8 mouse cellular contexts compared by ENCODE assay signal in the genomic region with DNA sequence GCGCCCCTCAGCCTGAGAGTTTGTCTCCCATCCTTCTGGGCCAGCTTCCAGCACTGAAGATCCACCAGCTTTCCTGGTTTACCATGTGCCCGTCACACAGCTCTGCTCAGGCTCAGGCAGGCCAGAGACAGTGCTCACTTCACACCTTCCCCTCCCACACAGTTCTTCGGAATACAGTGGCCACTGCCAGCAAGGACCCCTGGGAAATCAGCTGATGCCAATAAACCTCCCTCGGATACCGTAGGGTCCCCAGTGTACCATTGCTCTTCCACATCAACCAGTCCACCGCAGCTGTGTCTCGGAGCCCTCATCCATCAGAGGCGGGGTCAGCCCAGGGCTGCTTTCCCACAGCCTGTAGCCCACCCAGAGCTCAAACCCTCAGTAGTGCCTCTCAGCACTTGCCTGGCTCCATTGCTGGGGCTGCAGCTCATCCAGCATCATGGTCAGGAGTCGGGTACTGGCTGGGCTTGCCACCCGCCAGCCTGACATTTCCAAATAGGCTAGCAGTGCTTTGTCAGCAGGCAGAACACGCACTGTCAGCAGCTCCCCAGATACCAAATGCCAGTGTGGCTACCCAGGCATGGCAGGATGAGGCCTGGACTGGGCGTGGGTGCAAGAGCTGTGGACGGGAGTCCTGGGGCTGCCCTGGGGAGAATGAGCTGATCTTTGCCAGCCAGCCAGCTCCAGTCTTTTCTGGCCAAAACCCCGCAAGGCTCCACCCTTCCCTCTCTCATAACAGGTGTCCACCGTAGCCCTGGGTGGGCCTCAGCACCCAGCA. TPM values are rescaled to one million over a fixed set of nuclear protein-coding genes. Genes with fewer than 3 reads are reported as not detected.
DNase-seq lines count a peak whose midpoint lies in the region; ATAC-seq lines count a peak whose summit lies in the region.
"Had no signal": no experiment of that assay in that cellular context is flagged by ENCODE, and none has a peak within 500 bp of the region (broad histone marks: within the 10 kb centered on the region; RNA-seq: fewer than 3 reads in every experiment).

No protein-coding gene starts in this region.

- intact Hi-C loops in left cerebral cortex, postnatal 4 days (cut with DNase I) = no loop called here

- ATAC-seq in granulocyte monocyte progenitor cell, adult 5-6 weeks (replicated peaks; ENCODE audit: poor library complexity, severe bottlenecking) = 0 out of 2 replicates have a peak, but pooled peaks have one; percentile 2

- peak; percentile 68 for DNase-seq in right cerebral cortex, postnatal 10 days (ENCODE audit: low spot score in 2 of 2)
- no peak for DNase-seq in right cerebral cortex, postnatal 14 days
- peak; percentile 50 for DNase-seq in left cerebral cortex, postnatal 4 days
- no peak for DNase-seq in ovary, adult 18-20 months (ENCODE audit: low spot score)
- DNase-seq in thymus, adult 18-20 months = no peak
- DNase-seq in adrenal gland, postnatal 4 days (ENCODE audit: low spot score in 2 of 2) = no peak

RNA-seq across cellular contexts. Expression of gene Ccdc188, which starts 23.3 kb away (rescaled TPM):
- not detected in 2 replicates for total RNA-seq in granulocyte monocyte progenitor cell, adult 5-6 weeks (2014; fragmentation: Nextera tagmentation)
- not detected in 2 replicates for total RNA-seq in granulocyte monocyte progenitor cell, adult 5-6 weeks (2017)
- not detected for total RNA-seq in left cerebral cortex, postnatal 4 days (2021)
- total RNA-seq in adrenal gland, postnatal 4 days (2021) = not detected
- total RNA-seq: layer of hippocampus, postnatal 25 days had no signal

RNA-seq across cellular contexts. Expression of gene Zdhhc8, which starts 40.5 kb away (rescaled TPM):
- 9.7 and 11.4 TPM in 2 replicates for total RNA-seq in granulocyte monocyte progenitor cell, adult 5-6 weeks (2014; fragmentation: Nextera tagmentation)
- 2.3 and 3.6 TPM in 2 replicates for total RNA-seq in granulocyte monocyte progenitor cell, adult 5-6 weeks (2017)
- total RNA-seq in left cerebral cortex, postnatal 4 days (2021) = 10 to 100 TPM; 53.8 to 54.4 TPM
- total RNA-seq in adrenal gland, postnatal 4 days (2021) = 10 to 100 TPM; 26.7 to 27.0 TPM

RNA-seq across cellular contexts. Expression of gene Trmt2a, which starts 54.1 kb away (rescaled TPM):
- 153 and 177 TPM in 2 replicates for total RNA-seq in granulocyte monocyte progenitor cell, adult 5-6 weeks (2014; fragmentation: Nextera tagmentation)
- 99.7 and 109 TPM in 2 replicates for total RNA-seq in granulocyte monocyte progenitor cell, adult 5-6 weeks (2017)
- total RNA-seq in left cerebral cortex, postnatal 4 days (2021) = 10 to 100 TPM; 59.3 to 62.3 TPM
- 10 to 100 TPM; 55.7 to 58.8 TPM for total RNA-seq in adrenal gland, postnatal 4 days (2021)

RNA-seq across cellular contexts. Expression of gene Ranbp1, which starts 54.1 kb away (rescaled TPM):
- 485 and 506 TPM in 2 replicates for total RNA-seq in granulocyte monocyte progenitor cell, adult 5-6 weeks (2014; fragmentation: Nextera tagmentation)
- total RNA-seq in granulocyte monocyte progenitor cell, adult 5-6 weeks (2017) = 446 and 556 TPM in 2 replicates
- 100 to 1,000 TPM; 158 to 160 TPM for total RNA-seq in left cerebral cortex, postnatal 4 days (2021)
- 100 to 1,000 TPM; 167 to 187 TPM for total RNA-seq in adrenal gland, postnatal 4 days (2021)

Comparison
In these comparisons a context has a peak if more than half of its experiments do, and no peak if none do; other contexts are left out.
1. DNase-seq: peak in right cerebral cortex, postnatal 10 days (2 of 2) and left cerebral cortex, postnatal 4 days (single experiment); none in right cerebral cortex, postnatal 14 days (single experiment), ovary, adult 18-20 months (single experiment), thymus, adult 18-20 months (0 of 2) and adrenal gland, postnatal 4 days (0 of 2).